Mouse (Mus musculus) brain, embryonic 14.5 days (tissue): Measurements from ENCODE around the gene Ralbp1. TPM values are rescaled to one million over a fixed set of nuclear protein-coding genes. Genes with fewer than 3 reads are reported as not detected.
A peak's percentile ranks its signal among the peaks of the same experiment; 100 is the strongest.

Experiments used
- DNase-seq: peaks from one replicate; pipeline ENCODE4 v3.0.0-alpha.2; 2011; ENCODE audit warnings: low read depth
- CTCF ChIP-seq: fragments of 200-500 bp; IDR thresholded peaks from 2 replicates; pipeline ENCODE4 v1.5.1; 2012; ENCODE audit warnings: inconsistent platforms, mild to moderate bottlenecking, moderate library complexity, borderline replicate concordance; ENCODE audit not compliant: insufficient read depth, insufficient read length; ENCODE audit errors: extremely low read depth
- POLR2A ChIP-seq: fragments of 200-500 bp; IDR thresholded peaks from 2 replicates; pipeline ENCODE4 v1.6.1; 2012; ENCODE audit warnings: mild to moderate bottlenecking, inconsistent platforms, borderline replicate concordance; ENCODE audit not compliant: poor library complexity, insufficient read depth, insufficient read length, severe bottlenecking; ENCODE audit errors: extremely low read depth
- polyA plus RNA-seq: library from polyadenylated mRNA; depleted of rRNA; stranded (reverse); fragments of >200 nt; gene quantifications from 2 replicates; pipeline ENCODE4 v1.2.3, GENCODE M21; 2012

Ralbp1 gene
- polyA plus RNA-seq, 1 experiment: 32.5 TPM

GRCm38 (mm10) chr17:65886571-65886970, 973 bp upstream of the Ralbp1 start:
- DNase-seq: no peak
- TF ChIP-seq CTCF: no peak
- TF ChIP-seq POLR2A: no peak

GRCm38 (mm10) chr17:65885398-65885696, 251 bp downstream of the Ralbp1 start:
- TF ChIP-seq POLR2A (no peak), CTCF (no peak)
- DNase-seq: no peak

DNA sequence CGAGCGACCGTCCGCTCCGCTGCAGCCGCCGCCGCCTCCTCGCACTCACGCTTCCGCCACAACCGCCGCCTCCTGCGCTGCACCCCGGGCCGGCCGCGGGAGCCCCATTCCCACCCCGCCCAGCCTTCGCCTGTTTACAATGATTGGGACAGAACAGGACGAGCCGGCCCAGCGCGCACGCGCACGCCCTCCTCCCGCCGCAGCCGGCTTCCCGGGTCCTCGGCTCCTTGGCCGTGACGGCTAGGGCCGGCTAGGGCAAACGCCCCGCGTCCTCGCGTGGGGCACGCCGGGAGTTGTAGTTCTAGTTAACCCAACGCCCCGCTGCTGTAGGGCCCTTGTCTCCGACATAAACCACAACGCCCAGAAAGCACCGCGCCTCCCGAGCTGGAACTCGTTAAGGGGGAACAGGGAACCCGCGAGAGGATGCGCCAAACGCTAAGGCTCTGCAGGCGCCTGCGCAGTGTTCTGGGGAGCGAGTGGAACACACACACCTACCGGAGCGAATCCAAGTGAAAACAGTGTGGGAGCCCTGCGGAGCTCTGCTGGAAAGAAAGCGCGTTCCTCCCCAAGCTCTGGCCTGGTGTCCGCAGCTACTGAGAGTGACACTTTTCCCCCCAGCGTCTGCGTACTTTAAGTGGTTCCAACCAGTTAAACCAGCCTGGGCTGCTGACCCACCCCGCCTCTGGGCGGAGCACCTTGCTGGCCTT, 754 bp downstream of the Ralbp1 start:
- DNase-seq: peak; percentile 100
- peak; percentile 66 for TF ChIP-seq POLR2A
- no peak for TF ChIP-seq CTCF

DNA sequence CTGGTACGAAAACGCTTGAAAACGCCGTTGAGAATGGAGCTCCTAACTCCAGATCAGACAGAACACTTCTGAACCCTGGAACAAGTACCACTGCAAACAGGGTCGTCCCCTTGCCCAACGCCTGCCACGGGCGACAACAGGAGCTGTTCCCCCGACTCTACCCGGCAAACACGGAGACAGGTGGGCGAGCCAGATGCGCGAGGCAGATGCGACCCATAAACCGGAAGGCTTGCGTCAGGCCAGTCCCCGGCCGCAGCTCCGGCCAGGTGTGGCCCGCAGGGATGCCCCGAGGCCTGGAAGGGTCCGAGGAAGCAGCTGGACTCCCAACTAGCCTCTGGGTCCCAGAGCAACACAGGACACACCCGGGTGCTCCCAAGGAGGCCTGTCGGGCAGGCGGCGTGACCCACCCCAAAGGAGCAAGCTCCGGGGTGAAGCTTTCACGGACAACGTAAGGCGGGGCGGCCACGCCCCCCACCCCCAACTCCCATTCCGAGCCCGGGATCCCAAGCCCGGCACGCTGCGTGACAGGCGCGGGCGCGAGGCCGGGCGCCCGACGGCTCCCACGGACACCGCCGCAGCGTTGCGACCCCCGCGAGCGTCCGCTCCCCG, 1.4 kb downstream of the Ralbp1 start:
- TF ChIP-seq POLR2A (no peak), CTCF (no peak)
- DNase-seq: peak; percentile 37

DNA sequence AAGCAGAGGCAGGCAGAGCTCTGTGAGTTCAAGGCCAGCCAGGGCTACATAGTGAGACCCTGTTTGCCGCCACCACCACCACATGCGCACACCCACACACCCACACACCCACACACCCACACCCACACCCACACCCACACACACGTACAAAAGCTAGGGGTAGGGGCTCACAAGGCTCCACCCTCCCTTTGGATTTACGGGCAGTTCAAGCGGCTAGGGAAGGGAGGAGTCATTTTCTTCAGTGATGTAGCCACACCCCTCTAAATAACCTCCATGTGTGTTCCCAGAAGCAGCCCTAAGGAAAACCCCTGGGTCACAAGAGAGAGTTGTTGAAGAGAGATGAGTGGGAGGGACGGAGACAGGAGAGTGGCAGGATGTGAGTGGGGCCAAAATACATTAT, 8.6 kb downstream of the Ralbp1 start:
- no peak for TF ChIP-seq CTCF
- TF ChIP-seq POLR2A: no peak
- DNase-seq: no peak

GRCm38 (mm10) chr17:65873834-65874233, 11.8 kb downstream of the Ralbp1 start:
- DNase-seq: no peak
- no peak for TF ChIP-seq POLR2A
- TF ChIP-seq CTCF: no peak

DNA sequence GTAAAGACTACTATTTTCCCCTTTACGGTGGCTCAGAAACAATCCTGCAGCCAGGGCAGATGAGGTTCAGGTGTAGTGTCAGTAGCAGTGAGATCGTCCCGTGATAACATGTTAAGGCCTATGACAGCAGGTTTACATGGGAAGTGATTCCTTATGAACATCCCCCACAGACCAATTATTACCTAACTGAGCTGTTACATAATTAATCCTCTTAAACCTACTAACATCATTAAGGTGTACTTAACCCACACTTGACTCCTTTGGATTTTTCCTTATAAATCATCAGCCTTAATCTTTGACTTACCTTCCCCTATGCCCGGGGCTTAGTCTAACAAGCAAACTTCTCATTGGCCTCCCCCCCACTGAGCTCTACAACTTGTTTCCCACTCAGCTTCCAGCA, 12.4 kb downstream of the Ralbp1 start:
- no peak for TF ChIP-seq POLR2A
- no peak for TF ChIP-seq CTCF
- no peak for DNase-seq

DNA sequence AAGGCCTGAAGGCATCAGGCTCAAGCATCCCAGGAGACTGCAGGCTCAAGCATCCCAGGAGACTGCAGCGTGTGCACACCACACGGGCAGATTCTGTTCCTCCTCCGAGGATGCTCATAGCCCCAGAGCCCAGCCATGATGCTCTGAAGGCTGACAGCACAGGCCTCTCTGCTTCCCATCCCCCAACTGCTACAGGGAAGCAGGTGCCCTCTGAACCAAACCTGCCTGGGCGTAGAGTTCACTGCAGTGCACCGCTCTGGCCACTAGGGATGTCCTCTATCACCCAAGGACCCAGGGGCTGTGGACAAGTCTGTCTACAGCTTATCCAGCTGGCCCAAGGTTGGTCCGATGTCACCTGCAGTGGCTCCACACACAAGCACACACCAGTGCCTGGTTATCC, 12.9 kb downstream of the Ralbp1 start:
- DNase-seq: peak; percentile 17
- TF ChIP-seq CTCF: peak; percentile 63
- TF ChIP-seq POLR2A: no peak

- no peak for DNase-seq
- TF ChIP-seq CTCF (no peak), POLR2A (no peak)
Measured at GRCm38 (mm10) chr17:65872051-65872450, 13.5 kb downstream of the Ralbp1 start.

DNA sequence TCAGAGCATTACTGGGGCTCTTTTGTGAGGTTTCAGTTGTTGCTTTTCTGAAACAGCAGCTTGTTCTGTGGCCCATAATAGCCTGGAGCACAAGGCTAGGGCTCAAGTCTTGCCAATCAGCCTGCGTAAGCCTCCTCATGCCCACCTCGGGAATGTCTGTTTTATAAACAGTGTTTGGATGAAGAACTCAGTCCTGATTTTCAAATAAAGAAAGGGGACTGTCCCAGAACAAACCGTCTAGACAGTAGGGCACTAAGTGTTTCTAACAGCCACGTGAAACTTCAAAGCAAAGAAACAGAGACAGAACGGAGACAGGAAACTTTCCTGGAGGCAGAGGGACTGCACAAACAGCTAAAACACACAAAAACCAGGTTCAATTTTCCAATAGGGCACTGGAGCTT, 14.0 kb downstream of the Ralbp1 start:
- peak; percentile 35 for DNase-seq
- no peak for TF ChIP-seq CTCF
- TF ChIP-seq POLR2A: no peak

- TF ChIP-seq CTCF (peak; percentile 67; the same call in 1 of the 2 replicates), POLR2A (no peak)
- DNase-seq: peak; percentile 76
Measured at GRCm38 (mm10) chr17:65870146-65870545, 15.5 kb downstream of the Ralbp1 start.

- TF ChIP-seq POLR2A (no peak), CTCF (no peak)
- no peak for DNase-seq
Measured at GRCm38 (mm10) chr17:65869720-65870119, 15.9 kb downstream of the Ralbp1 start.
